Mouse (Mus musculus) forebrain, embryonic 14.5 days (tissue): ENCODE measurements around the gene Npff. TPM values are rescaled to one million over a fixed set of nuclear protein-coding genes. Genes with fewer than 3 reads are reported as not detected.

ENCODE experiments used
- ATAC-seq: fragments of 200-750 bp; cut with Nextera tagmentation; 2 replicates; pipeline ENCODE4 v1.8.0; 2017; ENCODE audit warnings: mild to moderate bottlenecking, moderate library complexity
- DNase-seq: peaks from one replicate; pipeline ENCODE4 v3.0.0-alpha.2; 2015; ENCODE audit warnings: low spot score
- H3K27ac ChIP-seq: fragments of 300-500 bp; sonication (generic); 2 replicates; pipeline ENCODE4 v1.5.1; 2014; ENCODE audit warnings: low read depth, mild to moderate bottlenecking, control low read depth, low read length, moderate library complexity
- H3K27me3 ChIP-seq: fragments of 300-500 bp; sonication (generic); replicated peaks from 2 replicates; pipeline ENCODE4 v1.6.1; 2014; ENCODE audit warnings: low read length, control low read depth, mixed read lengths; ENCODE audit not compliant: control insufficient read depth, insufficient read depth
- H3K36me3 ChIP-seq: fragments of 300-500 bp; sonication (generic); 2 replicates; pipeline ENCODE4 v1.6.1; 2014; ENCODE audit warnings: low read length, control low read depth; ENCODE audit not compliant: control insufficient read depth, insufficient read depth
- H3K4me1 ChIP-seq: fragments of 300-500 bp; sonication (generic); 2 replicates; pipeline ENCODE4 v1.6.1; 2014; ENCODE audit warnings: antibody characterized with exemption, low read length, control low read depth; ENCODE audit not compliant: control insufficient read depth, insufficient read depth
- H3K4me2 ChIP-seq: fragments of 300-500 bp; sonication (generic); 2 replicates; pipeline ENCODE4 v1.6.1; 2014; ENCODE audit warnings: mild to moderate bottlenecking, control low read depth, low read length
- H3K4me3 ChIP-seq: fragments of 300-500 bp; sonication (generic); 2 replicates; pipeline ENCODE4 v1.5.1; 2014; ENCODE audit warnings: low read depth, low read length, control low read depth
- H3K9ac ChIP-seq: fragments of 300-500 bp; sonication (generic); 2 replicates; pipeline ENCODE4 v1.6.1; 2014; ENCODE audit warnings: mild to moderate bottlenecking, low read length, control low read depth, moderate library complexity
- H3K9me3 ChIP-seq: fragments of 300-500 bp; sonication (generic); replicated peaks from 2 replicates; pipeline ENCODE4 v1.6.1; 2016; ENCODE audit warnings: low read length, control low read depth, mixed read lengths; ENCODE audit not compliant: control insufficient read depth
- WGBS: fragments of 180-500 bp; shearing (Covaris S2); extraction: QIAGEN DNeasy Blood & Tissue Kit; methylation state at CpG from one replicate; pipeline ENCODE4 v1.1.7; 2014; 5-methylcytosine and 5-hydroxymethylcytosine counted together
- polyA plus RNA-seq: library from polyadenylated mRNA; unstranded; fragments of >200 nt; fragmentation: Nextera tagmentation; extraction: Ambion mirVana; gene quantifications from 2 replicates; pipeline ENCODE4 v1.2.1, GENCODE M21; 2014

Gene Npff
- polyA plus RNA-seq, 1 experiment from 2014 or later: 1.3 TPM

GRCm38 (mm10) chr15:102547478-102547877 lies 22.7 kb upstream of the Npff start:
- Histone ChIP-seq H3K27ac (peak overlapping the region; percentile 89), H3K9me3 (no peaks in the 10 kb centered on the region), H3K4me1 (peaks cover 11% of the 10 kb centered on the region; the same call in 1 of the 2 replicates), H3K4me3 (no peak overlapping the region), H3K4me2 (no peak overlapping the region), H3K36me3 (peaks cover 35% of the 10 kb centered on the region), H3K27me3 (no peaks in the 10 kb centered on the region), H3K9ac (no peak overlapping the region)
- DNase-seq (peak; percentile 65), ATAC-seq (peak; percentile 80)
- WGBS: 57% methylated on average over 3 of the region's 3 CpGs

- peak; percentile 88 for ATAC-seq
- DNase-seq: peak; percentile 92
- no peak overlapping the region for H3K4me2 ChIP-seq
- no peak overlapping the region for H3K4me3 ChIP-seq
- peaks cover 29% of the 10 kb centered on the region for H3K36me3 ChIP-seq
- 62% methylated on average over 3 of the region's 3 CpGs for WGBS
- H3K9ac ChIP-seq: no peak overlapping the region
- peaks cover 11% of the 10 kb centered on the region; the same call in 1 of the 2 replicates for H3K4me1 ChIP-seq
- peak overlapping the region; percentile 89 for H3K27ac ChIP-seq
- no peaks in the 10 kb centered on the region for H3K9me3 ChIP-seq
- no peaks in the 10 kb centered on the region for H3K27me3 ChIP-seq
Observed at GRCm38 (mm10) chr15:102546677-102547427, 22.1 kb upstream of the Npff start.

GRCm38 (mm10) chr15:102546246-102546645 lies 21.5 kb upstream of the Npff start:
- WGBS: 76% methylated on average over 3 of the region's 3 CpGs
- H3K27ac ChIP-seq: peak overlapping the region; percentile 89

GRCm38 (mm10) chr15:102544801-102545200 lies 20.1 kb upstream of the Npff start:
- peaks cover 37% of the 10 kb centered on the region for H3K36me3 ChIP-seq
- H3K9me3 ChIP-seq: no peaks in the 10 kb centered on the region
- ATAC-seq: no peak
- no peak overlapping the region for H3K27ac ChIP-seq
- WGBS: 77% methylated on average over 4 of the region's 4 CpGs
- H3K27me3 ChIP-seq: no peaks in the 10 kb centered on the region
- DNase-seq: peak; percentile 54
- peaks cover 11% of the 10 kb centered on the region; the same call in 1 of the 2 replicates for H3K4me1 ChIP-seq
- H3K9ac ChIP-seq: no peak overlapping the region
- H3K4me3 ChIP-seq: no peak overlapping the region
- no peak overlapping the region for H3K4me2 ChIP-seq

More at GRCm38 (mm10) chr15:102546246-102546645, 21.5 kb upstream of the Npff start:
- Histone ChIP-seq H3K4me1 (peaks cover 11% of the 10 kb centered on the region; the same call in 1 of the 2 replicates), H3K9ac (no peak overlapping the region), H3K9me3 (no peaks in the 10 kb centered on the region), H3K4me2 (no peak overlapping the region), H3K27me3 (no peaks in the 10 kb centered on the region), H3K36me3 (peaks cover 27% of the 10 kb centered on the region), H3K4me3 (no peak overlapping the region)
- no peak for ATAC-seq
- no peak for DNase-seq

- Histone ChIP-seq H3K9ac (no peak overlapping the region), H3K4me1 (no peaks in the 10 kb centered on the region), H3K4me2 (no peak overlapping the region), H3K27ac (no peak overlapping the region), H3K4me3 (no peak overlapping the region), H3K9me3 (no peaks in the 10 kb centered on the region), H3K36me3 (peaks cover 77% of the 10 kb centered on the region), H3K27me3 (no peaks in the 10 kb centered on the region)
- DNase-seq (no peak), ATAC-seq (no peak)
- 93% methylated on average over 7 of the region's 7 CpGs for WGBS
Observed at GRCm38 (mm10) chr15:102533926-102534325, 9.2 kb upstream of the Npff start.

GRCm38 (mm10) chr15:102532106-102532900 lies 7.6 kb upstream of the Npff start:
- ATAC-seq (no peak), DNase-seq (no peak)
- H3K36me3 ChIP-seq: peaks cover 78% of the 10 kb centered on the region
- no peak overlapping the region for H3K27ac ChIP-seq
- no peak overlapping the region for H3K4me3 ChIP-seq
- WGBS: 84% methylated on average over 3 of the region's 3 CpGs
- H3K4me2 ChIP-seq: no peak overlapping the region
- no peaks in the 10 kb centered on the region for H3K4me1 ChIP-seq
- no peaks in the 10 kb centered on the region for H3K9me3 ChIP-seq
- no peak overlapping the region for H3K9ac ChIP-seq
- H3K27me3 ChIP-seq: no peaks in the 10 kb centered on the region

GRCm38 (mm10) chr15:102531586-102531985 lies 6.8 kb upstream of the Npff start:
- Histone ChIP-seq H3K27ac (no peak overlapping the region), H3K27me3 (no peaks in the 10 kb centered on the region), H3K4me1 (no peaks in the 10 kb centered on the region), H3K36me3 (peaks cover 74% of the 10 kb centered on the region), H3K9me3 (no peaks in the 10 kb centered on the region), H3K4me2 (no peak overlapping the region), H3K9ac (no peak overlapping the region), H3K4me3 (no peak overlapping the region)
- WGBS: 94% methylated on average over 4 of the region's 4 CpGs
- no peak for ATAC-seq
- no peak for DNase-seq

- H3K27ac ChIP-seq: no peak overlapping the region
- peaks cover 68% of the 10 kb centered on the region for H3K36me3 ChIP-seq
- no peaks in the 10 kb centered on the region for H3K9me3 ChIP-seq
- H3K4me3 ChIP-seq: no peak overlapping the region
- WGBS: 86% methylated on average over 4 of the region's 4 CpGs
- H3K4me1 ChIP-seq: no peaks in the 10 kb centered on the region
- no peak overlapping the region for H3K9ac ChIP-seq
- ATAC-seq (no peak), DNase-seq (no peak)
- no peaks in the 10 kb centered on the region for H3K27me3 ChIP-seq
- H3K4me2 ChIP-seq: no peak overlapping the region
Observed at GRCm38 (mm10) chr15:102530566-102530965, 5.8 kb upstream of the Npff start.

GRCm38 (mm10) chr15:102528396-102528795 lies 3.7 kb upstream of the Npff start:
- Histone ChIP-seq H3K4me2 (no peak overlapping the region), H3K9ac (no peak overlapping the region), H3K9me3 (no peaks in the 10 kb centered on the region), H3K27ac (no peak overlapping the region), H3K27me3 (no peaks in the 10 kb centered on the region), H3K4me1 (no peaks in the 10 kb centered on the region), H3K4me3 (no peak overlapping the region), H3K36me3 (peaks cover 71% of the 10 kb centered on the region)
- WGBS: 95% methylated on average over 1 of the region's 1 CpGs
- ATAC-seq (no peak), DNase-seq (no peak)
